Mouse (Mus musculus): ENCODE measurements around the gene Rnpepl1. TPM values are rescaled to one million over a fixed set of nuclear protein-coding genes. Genes with fewer than 3 reads are reported as not detected.
"Not testable (repeated sequence)": the region's sequence is repeated elsewhere in the genome, so short reads cannot be mapped to it uniquely, and the experiment has no call there.

The Rnpepl1 gene
- total RNA-seq, 2 experiments from 2014 or later: 60.5 to 67.5 TPM

DNA sequence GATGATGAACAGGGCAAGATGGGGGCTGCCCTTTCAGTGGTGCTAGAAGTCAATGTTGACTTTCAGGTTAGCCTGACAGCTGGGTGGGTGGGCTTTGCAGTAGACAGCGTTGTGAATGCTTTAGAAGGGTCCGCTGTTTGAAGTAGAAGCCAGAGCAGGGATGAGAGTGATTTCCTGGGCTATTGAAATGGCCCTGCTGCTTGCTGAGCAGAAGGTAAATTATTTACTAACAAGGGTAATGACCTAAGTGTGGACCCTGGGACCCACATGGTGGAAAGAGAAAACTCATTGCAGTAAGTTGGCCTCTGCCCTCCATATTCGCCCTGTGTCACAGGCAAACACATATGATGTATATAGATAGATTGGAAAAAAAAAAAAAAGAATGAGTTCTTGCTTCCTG is 25.9 kb downstream of the Rnpepl1 start:
- DNase-seq (ENCODE audit: low spot score): no peak

DNA sequence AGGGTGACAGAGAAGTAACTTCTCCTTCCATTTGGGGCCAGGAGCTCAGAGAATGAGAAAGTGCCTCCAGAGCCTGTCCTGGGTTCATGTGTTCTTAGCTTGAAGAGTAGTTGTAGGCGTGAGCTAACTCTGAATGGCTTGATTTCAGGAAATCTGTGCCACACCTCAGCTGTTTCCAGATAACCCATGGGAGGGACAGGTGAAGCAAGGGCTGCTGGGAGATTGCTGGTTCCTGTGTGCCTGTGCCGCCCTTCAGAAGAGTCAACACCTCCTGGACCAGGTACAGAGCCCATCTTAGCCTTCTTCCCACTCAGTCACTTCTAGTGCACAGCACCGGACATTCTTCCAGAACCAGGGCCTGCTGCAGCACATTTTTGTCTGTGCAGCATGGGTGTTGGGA is 27.2 kb downstream of the Rnpepl1 start:
- DNase-seq (ENCODE audit: low spot score): no peak

DNA sequence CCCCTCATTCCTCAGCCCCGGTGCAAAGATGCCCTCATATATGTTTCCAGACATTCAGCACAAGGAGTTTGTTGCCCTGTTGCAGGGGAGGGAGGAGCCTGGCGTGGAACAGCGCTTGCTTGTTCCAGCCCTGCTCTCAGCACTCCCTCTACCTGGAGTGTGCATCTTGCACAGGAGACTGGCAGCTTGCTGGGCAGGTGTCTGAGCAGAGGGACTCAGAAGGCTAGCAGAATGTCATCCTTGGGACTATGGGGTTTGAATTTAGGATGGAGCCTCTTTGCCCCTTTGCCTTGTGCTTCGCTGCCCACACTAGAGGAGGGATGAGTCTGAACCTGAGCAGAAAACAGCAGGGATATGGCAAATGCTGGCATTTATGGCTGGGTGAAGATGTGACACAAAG is 29.2 kb downstream of the Rnpepl1 start:
- DNase-seq (ENCODE audit: low spot score): no peak

DNA sequence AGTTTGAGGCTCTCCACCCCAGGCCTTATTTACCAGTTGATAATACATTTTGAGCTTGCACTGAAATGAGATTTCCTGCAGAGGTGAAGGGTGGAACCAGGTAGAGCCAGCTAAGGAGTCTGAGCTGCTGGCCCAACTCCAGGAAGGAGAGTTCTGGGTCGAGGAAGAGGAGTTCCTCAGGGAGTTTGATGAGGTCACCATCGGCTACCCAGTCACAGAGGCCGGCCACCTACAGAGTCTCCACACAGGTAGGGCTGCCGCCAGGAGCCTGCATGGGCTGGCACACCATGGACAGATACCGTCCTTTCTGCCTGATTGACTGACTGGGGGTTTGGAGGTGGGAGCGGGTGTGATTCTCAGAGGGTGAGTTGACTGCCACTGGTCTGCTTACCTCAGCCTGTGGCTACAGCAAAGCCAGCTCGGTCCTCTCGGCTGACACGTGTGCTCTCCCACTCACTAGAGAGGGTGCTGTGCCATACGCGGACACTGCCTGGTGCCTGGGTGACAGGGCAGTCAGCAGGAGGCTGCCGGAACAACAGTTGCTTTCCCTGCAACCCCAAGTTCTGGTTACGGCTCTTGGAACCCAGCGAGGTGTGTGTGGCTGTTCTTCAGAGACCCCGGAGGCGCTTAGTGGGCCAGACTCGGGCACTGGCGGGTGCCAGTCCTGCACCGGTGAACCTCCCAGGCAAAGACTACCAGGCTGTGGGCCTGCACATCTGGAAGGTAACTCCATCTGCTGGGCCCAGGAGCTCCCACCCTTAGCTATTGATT is 32.8 kb downstream of the Rnpepl1 start:
- no peak for DNase-seq (ENCODE audit: low spot score)

DNA sequence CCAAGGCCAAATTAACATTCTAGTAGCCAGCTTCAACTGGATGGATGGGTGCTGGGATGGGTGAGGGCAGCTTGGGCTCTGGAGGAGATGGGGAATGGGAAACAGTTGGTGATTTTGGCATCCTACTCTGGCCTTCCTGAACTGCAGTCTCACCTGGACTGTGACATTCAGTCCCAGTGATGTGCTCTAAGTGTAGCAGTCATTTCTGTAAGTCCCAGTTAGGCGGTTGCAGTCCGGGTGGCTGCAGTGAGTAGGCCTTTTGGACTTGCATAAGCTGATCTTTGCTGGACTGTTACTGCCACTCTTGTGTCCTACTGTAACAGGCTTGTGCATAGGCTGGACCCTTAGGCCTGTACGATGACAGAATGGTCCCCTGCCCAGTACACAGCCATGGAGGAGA is 37.4 kb downstream of the Rnpepl1 start:
- no peak for DNase-seq (ENCODE audit: low spot score)

DNA sequence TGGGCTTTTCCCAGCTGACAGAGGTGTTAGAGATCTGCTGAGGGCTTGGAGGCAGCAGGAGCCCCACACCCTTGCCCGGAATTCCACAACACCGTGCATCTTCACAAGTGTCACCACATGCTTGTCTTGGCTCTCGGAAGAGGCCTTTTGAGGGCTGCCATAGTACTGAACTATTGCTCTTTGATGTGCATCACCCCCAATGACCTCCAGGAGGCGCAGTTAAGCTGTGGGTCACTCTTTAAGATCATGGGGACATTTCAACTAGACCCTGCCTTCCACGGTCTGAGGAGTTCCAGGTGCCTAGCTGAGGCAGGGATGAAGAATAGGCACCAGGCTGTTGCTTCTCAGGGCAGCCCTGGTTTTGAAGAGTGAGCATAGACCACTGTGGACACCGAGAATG is 38.8 kb downstream of the Rnpepl1 start:
- DNase-seq (ENCODE audit: low spot score): no peak

DNA sequence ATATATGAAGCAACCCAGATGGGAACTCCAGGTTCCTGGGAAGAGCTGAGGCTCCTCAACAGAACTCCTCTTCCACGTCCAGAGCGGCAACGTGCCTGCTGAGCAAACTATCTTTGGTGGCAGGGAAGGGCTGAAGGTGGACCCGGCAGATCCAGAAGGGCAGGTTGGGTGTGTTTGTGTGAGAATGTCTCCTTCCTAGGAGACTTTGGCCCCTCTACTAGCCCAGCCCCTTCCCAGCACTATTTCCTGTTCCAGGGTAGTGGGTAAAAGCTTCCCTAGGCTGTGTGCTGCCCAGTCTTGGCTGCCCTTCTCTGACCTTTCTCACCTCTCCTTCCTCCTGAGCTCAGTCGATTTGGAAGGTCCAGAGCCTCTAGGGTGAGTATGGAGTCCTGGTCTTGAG is 40.0 kb downstream of the Rnpepl1 start, which contains the start of gene Gpr35:
TSS of gene Gpr35 (plus strand) at position 259 of the 400 bp plus-strand sequence.
- DNase-seq (ENCODE audit: low spot score): no peak

DNA sequence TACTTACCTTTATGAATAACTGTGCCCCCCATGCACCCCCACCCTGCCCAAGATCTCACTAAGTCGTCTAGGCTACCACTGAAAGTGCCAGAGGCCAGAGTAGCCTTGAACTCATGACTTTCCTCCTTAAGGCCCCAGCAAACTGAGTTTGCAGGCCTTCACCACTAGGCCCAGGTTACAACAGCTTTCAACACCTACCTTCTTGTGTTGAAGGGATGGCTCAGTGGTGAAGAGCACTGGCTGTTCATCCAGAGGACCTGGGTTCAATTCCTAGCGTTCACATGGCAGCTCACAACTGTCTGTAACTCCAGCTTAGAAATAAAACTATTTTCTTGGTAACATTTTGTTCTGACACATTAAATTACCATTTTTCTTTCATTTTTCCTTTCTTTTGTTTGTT is 43.1 kb downstream of the Rnpepl1 start:
- no peak for DNase-seq (ENCODE audit: low spot score)

DNA sequence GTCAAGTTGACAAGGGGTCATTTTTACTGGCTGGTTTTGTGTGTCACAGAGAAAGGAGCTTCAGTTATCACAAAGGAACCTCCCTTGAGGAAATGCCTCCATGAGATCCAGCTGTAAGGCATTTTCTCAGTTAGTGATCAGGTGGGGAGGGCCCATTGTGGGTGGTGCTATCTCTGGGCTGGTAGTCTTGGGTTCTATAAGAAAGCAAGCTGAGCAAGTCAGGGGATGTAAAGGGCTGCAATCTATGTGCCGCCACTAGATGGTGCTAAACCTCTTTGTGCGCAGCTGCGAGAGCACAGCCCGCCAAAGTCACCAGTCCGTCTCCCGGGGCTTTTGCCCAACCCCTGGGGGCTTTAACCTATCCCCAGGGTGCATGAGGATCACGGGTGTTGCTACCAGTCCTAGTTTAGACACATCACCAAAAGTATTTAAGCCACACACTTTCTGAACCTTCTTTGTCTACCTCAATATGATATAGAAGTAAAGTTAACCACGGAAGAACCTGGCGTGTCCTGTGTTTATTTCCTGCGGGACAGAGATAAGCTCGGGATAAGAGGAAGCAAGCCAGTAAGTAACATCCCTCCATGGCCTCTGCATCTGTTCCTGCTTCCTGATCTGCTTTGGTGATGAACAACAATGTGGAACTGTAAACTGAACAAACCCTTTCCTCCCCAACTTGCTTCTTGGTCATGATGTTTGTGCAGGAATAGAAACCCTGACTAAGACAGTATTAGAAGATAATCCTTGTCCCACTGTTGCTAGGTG is 46.2 kb downstream of the Rnpepl1 start:
- peak; percentile 51 for DNase-seq (ENCODE audit: low spot score)

DNA sequence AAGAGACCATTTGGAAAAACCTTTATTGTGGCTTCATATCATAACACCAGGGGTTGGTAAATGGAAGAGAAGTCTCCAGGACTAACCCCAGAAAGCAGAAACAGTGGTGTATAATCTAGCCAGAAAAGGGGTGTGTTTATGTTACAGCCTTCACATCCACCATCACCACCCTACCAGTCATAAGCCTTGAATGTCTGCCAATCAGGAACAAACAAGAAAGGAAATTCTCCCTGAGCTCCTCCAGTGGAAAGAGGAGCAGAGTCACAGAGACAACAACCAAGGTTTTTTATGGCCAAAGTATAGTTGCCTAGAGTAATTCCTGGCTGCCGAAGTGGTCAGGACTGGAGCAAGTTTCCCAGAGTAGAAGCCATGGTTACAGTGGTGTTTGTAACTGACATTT is 48.4 kb downstream of the Rnpepl1 start:
- DNase-seq (ENCODE audit: low spot score): no peak

DNA sequence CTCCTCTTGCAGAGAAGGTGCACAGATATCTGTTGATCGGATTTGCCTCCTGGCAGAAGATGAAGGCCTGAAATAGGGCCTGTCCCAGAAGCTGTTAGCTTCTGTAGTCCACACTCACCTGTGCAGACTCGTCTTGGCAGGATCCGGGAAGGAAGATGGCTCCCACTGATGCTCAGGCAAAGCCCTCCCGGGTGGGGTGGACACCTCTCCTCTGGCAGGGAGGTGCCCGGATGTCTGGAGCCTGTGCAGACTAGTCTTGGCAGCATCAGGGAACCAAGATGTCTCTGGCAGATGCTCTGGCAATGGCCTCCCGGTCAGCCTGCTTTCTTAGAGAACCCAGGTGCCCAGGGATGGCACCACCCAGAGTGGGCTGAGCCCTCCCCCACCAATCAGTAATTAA is 60.2 kb downstream of the Rnpepl1 start:
- DNase-seq (ENCODE audit: low spot score): not testable (repeated sequence)

DNA sequence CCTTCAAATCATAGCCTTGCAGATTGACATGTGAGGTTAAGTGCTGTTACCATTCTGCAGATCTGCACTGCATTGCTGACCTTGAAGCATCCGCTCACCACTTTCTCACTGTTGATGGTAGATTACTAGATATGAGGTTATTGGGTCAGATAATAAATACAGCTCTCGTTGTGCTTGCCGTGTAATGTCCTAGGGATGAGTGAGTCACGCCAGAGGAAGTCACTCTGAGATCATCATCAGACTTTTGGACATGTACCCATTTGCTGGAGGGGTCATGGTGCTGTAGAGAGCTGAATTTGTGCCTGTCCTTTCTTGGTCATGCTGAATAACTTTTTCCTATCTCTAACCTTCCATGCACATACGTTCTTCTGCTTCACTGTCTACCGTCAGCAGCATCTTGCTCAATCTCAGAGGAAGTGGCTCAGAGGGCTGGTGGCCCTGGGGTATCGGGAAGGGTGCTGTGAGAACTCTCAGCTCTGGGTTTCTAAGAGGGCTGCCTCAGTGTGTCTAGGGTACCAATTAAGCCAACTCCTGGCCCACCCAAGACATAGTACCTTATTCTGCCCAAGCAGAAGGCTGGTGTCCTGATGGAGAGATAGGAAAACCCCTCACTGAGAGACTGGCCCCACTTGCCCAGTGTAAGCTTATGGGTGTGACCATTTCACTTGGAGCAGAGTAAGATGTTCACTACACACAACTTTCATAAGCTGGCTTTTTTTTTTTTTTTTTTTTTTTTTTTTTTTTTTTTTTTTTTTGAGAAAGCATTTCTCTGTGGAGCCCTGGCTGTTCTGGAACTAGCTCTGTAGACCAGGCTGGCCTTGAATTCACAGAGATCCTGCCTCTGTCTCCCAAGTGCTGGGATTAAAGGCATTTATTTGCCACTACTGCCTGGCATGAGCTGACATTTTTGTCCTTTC is 61.6 kb downstream of the Rnpepl1 start:
- DNase-seq (ENCODE audit: low spot score): no peak

DNA sequence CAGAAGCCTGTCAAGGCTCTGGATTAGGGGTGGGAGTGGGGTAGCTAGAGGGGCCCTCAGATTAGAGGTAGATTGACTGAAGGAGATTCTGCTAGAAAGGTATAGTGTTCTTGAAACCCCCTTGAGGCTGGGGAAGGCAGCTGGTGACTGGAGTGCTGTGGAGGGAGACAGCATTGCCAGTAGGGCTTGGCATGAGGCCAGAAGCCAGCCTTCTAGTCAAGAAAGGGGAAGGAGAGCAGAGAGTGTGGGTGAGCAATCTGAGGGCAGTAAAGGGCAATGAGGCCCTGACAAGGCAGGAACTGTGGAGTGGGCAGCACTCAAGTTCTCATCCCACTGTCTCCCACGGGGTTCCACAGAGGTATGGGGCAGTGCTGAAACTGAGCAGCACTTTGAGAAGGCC is 62.3 kb downstream of the Rnpepl1 start:
- DNase-seq (ENCODE audit: low spot score): peak; percentile 24

Other genes with a start within 250 kb of the Rnpepl1 start
- 100 to 1,000 TPM; 223 to 227 TPM for gene Gpc1, start 79.1 kb upstream of the Rnpepl1 start, total RNA-seq (2021)
- gene Ankmy1, start 7.9 kb upstream of the Rnpepl1 start, total RNA-seq (2021): under 1 TPM in 1 of 2 experiments, not detected in 1; 0.14 TPM
- gene Dusp28, start 3.8 kb upstream of the Rnpepl1 start, total RNA-seq (2021): 10 to 100 TPM; 23.1 to 24.5 TPM
- gene Capn10, start 23.6 kb downstream of the Rnpepl1 start, total RNA-seq (2021): 1 to 10 TPM; 4.0 to 5.2 TPM
- under 1 TPM; 0.07 to 0.11 TPM for gene Gpr35, start 40.1 kb downstream of the Rnpepl1 start, total RNA-seq (2021)
- gene Aqp12, start 95.6 kb downstream of the Rnpepl1 start, total RNA-seq (2021): not detected
- gene Kif1a, start 191.2 kb downstream of the Rnpepl1 start, total RNA-seq (2021): 1 to 10 TPM in 1 of 2 experiments, under 1 TPM in 1; 0.96 to 2.4 TPM
- gene Agxt, start 224.5 kb downstream of the Rnpepl1 start, total RNA-seq (2021): not detected

Data from gastrocnemius, adult 18-20 months (tissue).